Mouse (Mus musculus) heart, embryonic 11.5 days (tissue): ENCODE data around the gene Lgi4. TPM values are rescaled to one million over a fixed set of nuclear protein-coding genes. Genes with fewer than 3 reads are reported as not detected.
A peak's percentile ranks its signal among the peaks of the same experiment; 100 is the strongest.

Experiments
- ATAC-seq: fragments of 200-750 bp; cut with Nextera tagmentation; replicated peaks from 2 replicates; pipeline ENCODE4 v1.8.0; 2017; ENCODE audit warnings: moderate library complexity; ENCODE audit not compliant: insufficient number of reproducible peaks, low FRiP score, low TSS enrichment
- H3K27ac ChIP-seq: fragments of 300-500 bp; sonication (generic); 2 replicates; pipeline ENCODE4 v1.5.1; 2014; ENCODE audit warnings: mild to moderate bottlenecking, low read depth, low read length
- H3K27me3 ChIP-seq: fragments of 300-500 bp; sonication (generic); 2 replicates; pipeline ENCODE4 v1.6.1; 2014; ENCODE audit warnings: mild to moderate bottlenecking, low read length, mixed read lengths; ENCODE audit not compliant: control insufficient read depth, insufficient read depth
- H3K36me3 ChIP-seq: fragments of 300-500 bp; sonication (generic); 2 replicates; pipeline ENCODE4 v1.6.1; 2014; ENCODE audit warnings: mild to moderate bottlenecking, low read length, moderate library complexity, mixed read lengths; ENCODE audit not compliant: control insufficient read depth, insufficient read depth
- H3K4me1 ChIP-seq: fragments of 300-500 bp; sonication (generic); 2 replicates; pipeline ENCODE4 v1.6.1; 2014; ENCODE audit warnings: low read length; ENCODE audit not compliant: control insufficient read depth, insufficient read depth
- H3K4me2 ChIP-seq: fragments of 300-500 bp; sonication (generic); 2 replicates; pipeline ENCODE4 v1.6.1; 2014; ENCODE audit warnings: mild to moderate bottlenecking, moderate library complexity
- H3K4me3 ChIP-seq: fragments of 300-500 bp; sonication (generic); 2 replicates; pipeline ENCODE4 v1.5.1; 2014; ENCODE audit warnings: low read depth, low read length
- H3K9ac ChIP-seq: fragments of 300-500 bp; sonication (generic); 2 replicates; pipeline ENCODE4 v1.6.1; 2014; ENCODE audit warnings: mild to moderate bottlenecking, low read depth, low read length, moderate library complexity
- H3K9me3 ChIP-seq: fragments of 300-500 bp; sonication (generic); replicated peaks from 2 replicates; pipeline ENCODE4 v1.6.1; 2016; ENCODE audit warnings: low read length; ENCODE audit not compliant: control insufficient read depth
- WGBS: fragments of 180-500 bp; shearing (Covaris S2); extraction: QIAGEN DNeasy Blood & Tissue Kit; methylation state at CpG from one replicate; pipeline ENCODE4 v1.1.7; 2014; ENCODE audit not compliant: insufficient replicate concordance; 5-methylcytosine and 5-hydroxymethylcytosine counted together
- polyA plus RNA-seq: library from polyadenylated mRNA; unstranded; fragments of >200 nt; fragmentation: Nextera tagmentation; extraction: Ambion mirVana; gene quantifications from 2 replicates; pipeline ENCODE4 v1.2.1, GENCODE M21; 2014

Gene Lgi4
- polyA plus RNA-seq, 1 experiment from 2014 or later, result 0.34 TPM

- H3K4me2 ChIP-seq, result peak overlapping the region; percentile 35; the same call in 1 of the 2 replicates
- WGBS, result 19% methylated on average over 5 of the region's 5 CpGs
- H3K27me3 ChIP-seq, result peaks cover 48% of the 10 kb centered on the region
- no peak overlapping the region for H3K4me3 ChIP-seq
- H3K27ac ChIP-seq, result no peak overlapping the region
- no peak overlapping the region for H3K9ac ChIP-seq
- no peaks in the 10 kb centered on the region for H3K36me3 ChIP-seq
- ATAC-seq, result no peak
- H3K4me1 ChIP-seq, result peaks cover 32% of the 10 kb centered on the region
- no peaks in the 10 kb centered on the region for H3K9me3 ChIP-seq
Observed at GRCm38 (mm10) chr7:31049135-31049845, 9.9 kb upstream of the Lgi4 start.

- Histone ChIP-seq H3K27me3 (peaks cover 46% of the 10 kb centered on the region), H3K4me3 (no peak overlapping the region; the same call in 1 of the 2 replicates), H3K9ac (no peak overlapping the region), H3K4me2 (peak overlapping the region; percentile 35), H3K4me1 (peaks cover 32% of the 10 kb centered on the region), H3K36me3 (no peaks in the 10 kb centered on the region), H3K9me3 (no peaks in the 10 kb centered on the region), H3K27ac (no peak overlapping the region)
- no peak for ATAC-seq
- 5% methylated on average over 10 of the region's 15 CpGs for WGBS
Observed at GRCm38 (mm10) chr7:31049846-31050281, 9.3 kb upstream of the Lgi4 start.

GRCm38 (mm10) chr7:31050487-31050886 is 8.7 kb upstream of the Lgi4 start:
- peaks cover 41% of the 10 kb centered on the region for H3K27me3 ChIP-seq
- H3K4me3 ChIP-seq, result no peak overlapping the region
- H3K4me1 ChIP-seq, result peaks cover 36% of the 10 kb centered on the region
- 5% methylated on average over 6 of the region's 6 CpGs for WGBS
- peak overlapping the region; percentile 35 for H3K4me2 ChIP-seq
- no peaks in the 10 kb centered on the region for H3K9me3 ChIP-seq
- H3K9ac ChIP-seq, result no peak overlapping the region
- no peaks in the 10 kb centered on the region for H3K36me3 ChIP-seq
- no peak overlapping the region for H3K27ac ChIP-seq
- no peak for ATAC-seq

GRCm38 (mm10) chr7:31050921-31051320 is 8.2 kb upstream of the Lgi4 start:
- H3K9ac ChIP-seq, result no peak overlapping the region
- peak overlapping the region; percentile 58 for H3K4me2 ChIP-seq
- H3K36me3 ChIP-seq, result no peaks in the 10 kb centered on the region
- H3K4me3 ChIP-seq, result peak overlapping the region; percentile 6; the same call in 1 of the 2 replicates
- peaks cover 36% of the 10 kb centered on the region for H3K4me1 ChIP-seq
- no peak overlapping the region for H3K27ac ChIP-seq
- WGBS, result 1% methylated on average over 9 of the region's 9 CpGs
- H3K9me3 ChIP-seq, result no peaks in the 10 kb centered on the region
- H3K27me3 ChIP-seq, result peaks cover 39% of the 10 kb centered on the region
- no peak for ATAC-seq

GRCm38 (mm10) chr7:31051321-31052021 is 7.7 kb upstream of the Lgi4 start, which contains the start of gene Fxyd7:
Gene Fxyd7 (minus strand): TSS chr7:31051467.
- 2% methylated on average over 27 of the region's 28 CpGs for WGBS
- peaks cover 39% of the 10 kb centered on the region for H3K27me3 ChIP-seq
- peak within 1 kb of the TSS; percentile 32 for H3K4me3 ChIP-seq
- ATAC-seq, result no peak
- no peak within 1 kb of the TSS for H3K27ac ChIP-seq
- no peaks in the 10 kb centered on the region for H3K36me3 ChIP-seq
- H3K9me3 ChIP-seq, result no peaks in the 10 kb centered on the region
- peaks cover 38% of the 10 kb centered on the region for H3K4me1 ChIP-seq
- no peak within 1 kb of the TSS for H3K9ac ChIP-seq
- peak within 1 kb of the TSS; percentile 58 for H3K4me2 ChIP-seq

GRCm38 (mm10) chr7:31052251-31052635 is 6.9 kb upstream of the Lgi4 start:
- H3K9me3 ChIP-seq, result no peaks in the 10 kb centered on the region
- no peak overlapping the region for H3K27ac ChIP-seq
- H3K9ac ChIP-seq, result no peak overlapping the region
- H3K4me2 ChIP-seq, result peak overlapping the region; percentile 58
- H3K4me3 ChIP-seq, result peak overlapping the region; percentile 32
- no peaks in the 10 kb centered on the region for H3K36me3 ChIP-seq
- peaks cover 39% of the 10 kb centered on the region for H3K27me3 ChIP-seq
- peaks cover 39% of the 10 kb centered on the region for H3K4me1 ChIP-seq
- 6% methylated on average over 22 of the region's 22 CpGs for WGBS
- no peak for ATAC-seq

- 2% methylated on average over 34 of the region's 34 CpGs for WGBS
- Histone ChIP-seq H3K27me3 (peaks cover 39% of the 10 kb centered on the region), H3K9ac (peak overlapping the region; percentile 67; the same call in 1 of the 2 replicates), H3K36me3 (no peaks in the 10 kb centered on the region), H3K4me1 (peaks cover 39% of the 10 kb centered on the region), H3K4me2 (peak overlapping the region; percentile 58), H3K4me3 (peak overlapping the region; percentile 43), H3K9me3 (no peaks in the 10 kb centered on the region), H3K27ac (0 out of 2 replicates have a peak overlapping the region, but pooled peaks have one; percentile 5)
- ATAC-seq, result peak; percentile 20
Observed at GRCm38 (mm10) chr7:31052636-31053434, 6.3 kb upstream of the Lgi4 start.

GRCm38 (mm10) chr7:31053882-31054447 is 5.2 kb upstream of the Lgi4 start:
- Histone ChIP-seq H3K36me3 (no peaks in the 10 kb centered on the region), H3K9ac (peak overlapping the region; percentile 67), H3K4me2 (peak overlapping the region; percentile 58), H3K4me1 (peaks cover 39% of the 10 kb centered on the region), H3K9me3 (no peaks in the 10 kb centered on the region), H3K4me3 (peak overlapping the region; percentile 43), H3K27ac (peak overlapping the region; percentile 95), H3K27me3 (peaks cover 39% of the 10 kb centered on the region)
- 24% methylated on average over 10 of the region's 10 CpGs for WGBS
- ATAC-seq, result no peak
